8 mouse cellular contexts compared by ENCODE assay signal in genomic region chr16:90283905-90284891, GRCm38 (mm10). TPM values are rescaled to one million over a fixed set of nuclear protein-coding genes. Genes with fewer than 3 reads are reported as not detected.
DNase-seq lines count a peak whose midpoint lies in the region; ATAC-seq and TF ChIP-seq lines count a peak whose summit lies in the region.

Scaf4 (minus strand) TSS chr16:90284503.

- peaks cover 51% of the 10 kb centered on the region for H3K79me2 ChIP-seq in C2C12 (ENCODE audit: control insufficient read depth, insufficient read depth)

- peaks cover 8% of the 10 kb centered on the region for H3K9me3 ChIP-seq in erythroblast, embryonic 14.5 days (ENCODE audit: control insufficient read depth, low read length)
- H3K9me3 ChIP-seq in heart, embryonic 12.5 days (replicated peaks): no peaks in the 10 kb centered on the region
- H3K9me3 ChIP-seq in kidney, postnatal 0 days (replicated peaks; ENCODE audit: low read length): no peaks in the 10 kb centered on the region
- no peaks in the 10 kb centered on the region for H3K9me3 ChIP-seq in liver, embryonic 11.5 days (ENCODE audit: control insufficient read depth, low read length)
- no peaks in the 10 kb centered on the region for H3K9me3 ChIP-seq in stomach, embryonic 14.5 days (ENCODE audit: control insufficient read depth, low read depth, low read length)

- H3K36me3 ChIP-seq in C2C12 (ENCODE audit: control insufficient read depth, insufficient read depth): peaks cover 4% of the 10 kb centered on the region
- H3K36me3 ChIP-seq in erythroblast, embryonic 14.5 days (ENCODE audit: control insufficient read depth): peaks cover 17% of the 10 kb centered on the region
- H3K36me3 ChIP-seq in heart, embryonic 12.5 days: no peaks in the 10 kb centered on the region
- H3K36me3 ChIP-seq in kidney, postnatal 0 days (ENCODE audit: insufficient read depth, low read length): no peaks in the 10 kb centered on the region
- 0 out of 2 replicates have a peak, but pooled peaks cover 4% of the 10 kb centered on the region for H3K36me3 ChIP-seq in liver, embryonic 11.5 days (ENCODE audit: control insufficient read depth, insufficient read depth, low read length)
- no peaks in the 10 kb centered on the region for H3K36me3 ChIP-seq in stomach, embryonic 14.5 days (ENCODE audit: control insufficient read depth, insufficient read depth, low read length)

- H3K4me1 ChIP-seq in erythroblast, embryonic 14.5 days (ENCODE audit: control insufficient read depth): peaks cover 51% of the 10 kb centered on the region
- H3K4me1 ChIP-seq in heart, embryonic 12.5 days (replicated peaks): peaks cover 40% of the 10 kb centered on the region
- peaks cover 22% of the 10 kb centered on the region for H3K4me1 ChIP-seq in kidney, postnatal 0 days (replicated peaks; ENCODE audit: insufficient read depth, low read length)
- peaks cover 40% of the 10 kb centered on the region for H3K4me1 ChIP-seq in liver, embryonic 11.5 days (replicated peaks; ENCODE audit: control insufficient read depth, insufficient read depth, low read length)
- H3K4me1 ChIP-seq in stomach, embryonic 14.5 days (ENCODE audit: control insufficient read depth, insufficient read depth, low read length): peaks cover 33% of the 10 kb centered on the region

- WGBS in heart, embryonic 12.5 days: under 1% methylated on average over 95 of the region's 123 CpGs
- under 1% methylated on average over 100 of the region's 123 CpGs for WGBS in kidney, postnatal 0 days
- under 1% methylated on average over 103 of the region's 123 CpGs for WGBS in liver, embryonic 11.5 days
- under 1% methylated on average over 99 of the region's 123 CpGs for WGBS in stomach, embryonic 14.5 days

- H3K27ac ChIP-seq in heart, embryonic 12.5 days (ENCODE audit: poor library complexity, severe bottlenecking): peak within 1 kb of the TSS; percentile 96
- H3K27ac ChIP-seq in kidney, postnatal 0 days: peak within 1 kb of the TSS; percentile 98
- H3K27ac ChIP-seq in liver, embryonic 11.5 days (ENCODE audit: low read depth, low read length): peak within 1 kb of the TSS; percentile 95
- H3K27ac ChIP-seq in stomach, embryonic 14.5 days (ENCODE audit: low read length): peak within 1 kb of the TSS; percentile 93

- no peak for TF ChIP-seq CTCF in C2C12 (IDR thresholded peaks at IDR 0.05; ENCODE audit: control insufficient read depth, insufficient read depth, insufficient read length)
- peak; percentile 29; the same call in 1 of the 2 replicates for TF ChIP-seq CTCF in brain, embryonic 14.5 days (IDR thresholded peaks at IDR 0.05; ENCODE audit: borderline replicate concordance, extremely low read depth, insufficient read depth, insufficient read length)
- no peak for TF ChIP-seq CTCF in kidney, postnatal 0 days (IDR thresholded peaks at IDR 0.05; ENCODE audit: low read depth)

- peaks cover 46% of the 10 kb centered on the region for H3K79me3 ChIP-seq in C2C12 (ENCODE audit: low read depth)

- H3K27me3 ChIP-seq in C2C12 (ENCODE audit: control insufficient read depth, insufficient read depth, insufficient read length): no peaks in the 10 kb centered on the region
- H3K27me3 ChIP-seq in erythroblast, embryonic 14.5 days (ENCODE audit: control insufficient read depth): peaks cover 3% of the 10 kb centered on the region; the same call in 1 of the 2 replicates
- no peaks in the 10 kb centered on the region for H3K27me3 ChIP-seq in heart, embryonic 12.5 days (replicated peaks)
- H3K27me3 ChIP-seq in kidney, postnatal 0 days (ENCODE audit: insufficient read depth, low read length): no peaks in the 10 kb centered on the region
- H3K27me3 ChIP-seq in liver, embryonic 11.5 days (replicated peaks; ENCODE audit: control insufficient read depth, insufficient read depth, low read length): no peaks in the 10 kb centered on the region
- no peaks in the 10 kb centered on the region for H3K27me3 ChIP-seq in stomach, embryonic 14.5 days (ENCODE audit: control insufficient read depth, insufficient read depth, low read length)

- ATAC-seq in heart, embryonic 12.5 days (ENCODE audit: insufficient number of reproducible peaks, low FRiP score): peak; percentile 96
- ATAC-seq in kidney, postnatal 0 days (replicated peaks; ENCODE audit: low FRiP score, low read depth): peak; percentile 96
- peak; percentile 94 for ATAC-seq in liver, embryonic 11.5 days (replicated peaks; ENCODE audit: low FRiP score)
- ATAC-seq in stomach, embryonic 14.5 days (ENCODE audit: insufficient number of reproducible peaks, insufficient read depth, low FRiP score, low read depth): peak; percentile 97

- peak; percentile 80 for TF ChIP-seq POLR2A in brain, embryonic 14.5 days (IDR thresholded peaks at IDR 0.05; ENCODE audit: borderline replicate concordance, extremely low read depth, insufficient read depth, insufficient read length, poor library complexity, severe bottlenecking)

- H3ac ChIP-seq in C2C12 (ENCODE audit: control insufficient read depth, insufficient read length, low read depth): peak within 1 kb of the TSS; percentile 98

- DNase-seq in brain, embryonic 14.5 days (ENCODE audit: low read depth): peak; percentile 98
- DNase-seq in kidney, postnatal 0 days (ENCODE audit: low spot score): peak; percentile 96
- DNase-seq in liver, embryonic 11.5 days (ENCODE audit: low spot score): peak; percentile 93
- DNase-seq in naive thymus-derived CD4-positive, alpha-beta T cell, adult 2 months (ENCODE audit: low read depth): peak; percentile 95

- peak within 1 kb of the TSS; percentile 96 for H3K9ac ChIP-seq in heart, embryonic 12.5 days
- H3K9ac ChIP-seq in kidney, postnatal 0 days (ENCODE audit: low read depth, low read length): peak within 1 kb of the TSS; percentile 97
- peak within 1 kb of the TSS; percentile 97 for H3K9ac ChIP-seq in liver, embryonic 11.5 days (ENCODE audit: low read depth, low read length)
- peak within 1 kb of the TSS; percentile 98 for H3K9ac ChIP-seq in stomach, embryonic 14.5 days (replicated peaks; ENCODE audit: low read depth, low read length)

- H3K4me2 ChIP-seq in heart, embryonic 12.5 days: peak within 1 kb of the TSS; percentile 99
- peak within 1 kb of the TSS; percentile 74 for H3K4me2 ChIP-seq in kidney, postnatal 0 days (ENCODE audit: low read length)
- peak within 1 kb of the TSS; percentile 92 for H3K4me2 ChIP-seq in liver, embryonic 11.5 days
- peak within 1 kb of the TSS; percentile 98 for H3K4me2 ChIP-seq in stomach, embryonic 14.5 days (replicated peaks; ENCODE audit: low read depth, low read length)

- H3K4me3 ChIP-seq in C2C12 (ENCODE audit: insufficient read depth, poor library complexity, severe bottlenecking): peak within 1 kb of the TSS; percentile 89
- peak within 1 kb of the TSS; percentile 97 for H3K4me3 ChIP-seq in erythroblast, embryonic 14.5 days (replicated peaks)
- H3K4me3 ChIP-seq in heart, embryonic 12.5 days: peak within 1 kb of the TSS; percentile 84
- peak within 1 kb of the TSS; percentile 100 for H3K4me3 ChIP-seq in kidney, postnatal 0 days (replicated peaks; ENCODE audit: low read depth, low read length)
- peak within 1 kb of the TSS; percentile 98 for H3K4me3 ChIP-seq in liver, embryonic 11.5 days (ENCODE audit: low read depth, low read length)
- H3K4me3 ChIP-seq in stomach, embryonic 14.5 days (ENCODE audit: low read depth, low read length): peak within 1 kb of the TSS; percentile 100

TF ChIP-seq in C2C12, 6 proteins besides CTCF, POLR2A, EP300 and RAD21:
- TF ChIP-seq MYOG (IDR thresholded peaks at IDR 0.05; ENCODE audit: control insufficient read depth, extremely low read depth, insufficient read length) (no peak), MAX (IDR thresholded peaks at IDR 0.05) (peak; percentile 87), FOSL1 (IDR thresholded peaks at IDR 0.05; ENCODE audit: insufficient read depth, low read length, poor library complexity, severe bottlenecking) (no peak)
TF ChIP-seq in C2C12: peak in this region for 1.

RNA-seq across cellular contexts. Expression of gene Scaf4, which starts in this region (rescaled TPM):
- 16.2 TPM for polyA plus RNA-seq in C2C12 (2012; fragmentation: generic; extraction: Trizol)
- 52.6 and 61.2 TPM in 2 replicates for polyA plus RNA-seq in brain, embryonic 14.5 days (2012; rRNA removed)
- polyA plus RNA-seq in erythroblast, embryonic 14.5 days (2012): 5.7 and 6.0 TPM in 2 replicates
- polyA plus RNA-seq in heart, embryonic 12.5 days (2016; fragmentation: Nextera tagmentation; extraction: Ambion mirVana): 27.3 and 29.7 TPM in 2 replicates
- 17.3 and 18.1 TPM in 2 replicates for polyA plus RNA-seq in kidney, postnatal 0 days (2015; fragmentation: Nextera tagmentation; extraction: Ambion mirVana)
- polyA plus RNA-seq in liver, embryonic 11.5 days (2014; fragmentation: Nextera tagmentation; extraction: Ambion mirVana): 34.7 and 38.4 TPM in 2 replicates
- 27.1 and 30.0 TPM in 2 replicates for polyA plus RNA-seq in stomach, embryonic 14.5 days (2014; fragmentation: Nextera tagmentation; extraction: Ambion mirVana)

Comparison
In these comparisons a context has a peak if more than half of its experiments do, and no peak if none do; other contexts are left out.
1. Peak in every context shown above with its lines: DNase-seq, ATAC-seq, H3K4me3 ChIP-seq and H3K27ac ChIP-seq.